In the genomic region with DNA sequence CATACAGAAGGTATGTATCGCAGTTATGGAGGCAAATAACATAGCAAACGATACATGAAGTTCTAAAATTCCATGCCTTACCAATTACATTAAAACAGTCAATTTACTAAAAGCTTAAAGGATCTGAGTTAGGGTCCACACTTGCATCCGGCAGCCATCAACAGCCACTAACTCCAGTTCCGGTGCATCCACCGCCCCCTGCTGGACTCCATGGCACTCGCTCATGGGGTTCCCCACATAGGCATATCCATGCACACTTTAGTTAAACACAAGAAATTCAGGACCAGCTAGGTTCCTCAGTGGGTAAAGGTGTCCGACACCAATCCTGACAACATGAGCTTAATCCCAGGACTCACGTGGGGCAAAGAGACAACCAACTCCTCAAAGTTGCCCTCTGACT, we compare ENCODE assay signal across 9 mouse cellular contexts. TPM values are rescaled to one million over a fixed set of nuclear protein-coding genes. Genes with fewer than 3 reads are reported as not detected.
DNase-seq lines count a peak whose midpoint lies in the region; ATAC-seq and TF ChIP-seq lines count a peak whose summit lies in the region.
"Had no signal": no experiment of that assay in that cellular context is flagged by ENCODE, and none has a peak within 500 bp of the region (broad histone marks: within the 10 kb centered on the region; RNA-seq: fewer than 3 reads in every experiment).

No protein-coding gene starts in this region.

- DNase-seq in kidney, adult 18-20 months: peak; percentile 58
- DNase-seq in CD8-positive naive resting alpha-beta T cell, adult 2 months (ENCODE audit: low read depth in 2 of 2, low spot score in 2 of 2): peak; percentile 30 to 48
- peak; percentile 82 for DNase-seq in R1 (ENCODE audit: low read depth, low spot score)
- DNase-seq in kidney, postnatal 14 days: peak; percentile 65
- peak; percentile 68 for DNase-seq in neural tube, embryonic 11.5 days (ENCODE audit: low spot score)
- DNase-seq in MN1 (ENCODE audit: low spot score): no peak

- no peaks in the 10 kb centered on the region for H3K4me1 ChIP-seq in kidney, embryonic 15.5 days
- no peaks in the 10 kb centered on the region for H3K4me1 ChIP-seq in embryonic fibroblast, embryonic 13.5 days (ENCODE audit: control insufficient read depth, insufficient read depth, low read length)
- H3K4me1 ChIP-seq in neural tube, embryonic 11.5 days (ENCODE audit: control insufficient read depth, insufficient read depth, low read length): no peaks in the 10 kb centered on the region
- H3K4me1 ChIP-seq: lung, embryonic 15.5 days had no signal

- no peak overlapping the region for H3K4me3 ChIP-seq in kidney, embryonic 15.5 days (replicated peaks)
- H3K4me3 ChIP-seq in embryonic fibroblast, embryonic 13.5 days (ENCODE audit: insufficient read depth, low read length): no peak overlapping the region
- no peak overlapping the region for H3K4me3 ChIP-seq in neural tube, embryonic 11.5 days (ENCODE audit: low read depth, low read length)
- H3K4me3 ChIP-seq: lung, embryonic 15.5 days had no signal

- ATAC-seq in kidney, embryonic 15.5 days (replicated peaks; ENCODE audit: low FRiP score): no peak
- ATAC-seq in neural tube, embryonic 11.5 days (ENCODE audit: insufficient read depth, low FRiP score, low TSS enrichment): no peak

- H3K9ac ChIP-seq in kidney, embryonic 15.5 days: no peak overlapping the region
- H3K9ac ChIP-seq in neural tube, embryonic 11.5 days (ENCODE audit: low read length): no peak overlapping the region
- H3K9ac ChIP-seq: lung, embryonic 15.5 days had no signal

- WGBS in kidney, embryonic 15.5 days: 60% methylated on average over 8 of the region's 8 CpGs
- 52% methylated on average over 8 of the region's 8 CpGs for WGBS in neural tube, embryonic 11.5 days

- H3K9me3 ChIP-seq in kidney, embryonic 15.5 days (replicated peaks): no peaks in the 10 kb centered on the region
- no peaks in the 10 kb centered on the region for H3K9me3 ChIP-seq in neural tube, embryonic 11.5 days (ENCODE audit: control insufficient read depth, low read length)
- H3K9me3 ChIP-seq: lung, embryonic 15.5 days had no signal

- no peaks in the 10 kb centered on the region for H3K27me3 ChIP-seq in kidney, embryonic 15.5 days
- peaks cover 7% of the 10 kb centered on the region; the same call in 1 of the 2 replicates for H3K27me3 ChIP-seq in neural tube, embryonic 11.5 days (ENCODE audit: control insufficient read depth, insufficient read depth, low read length)
- H3K27me3 ChIP-seq: lung, embryonic 15.5 days had no signal

- no peak overlapping the region for H3K4me2 ChIP-seq in kidney, embryonic 15.5 days
- no peak overlapping the region for H3K4me2 ChIP-seq in neural tube, embryonic 11.5 days (ENCODE audit: low read depth)
- H3K4me2 ChIP-seq: lung, embryonic 15.5 days had no signal

- TF ChIP-seq POLR2A in embryonic fibroblast, embryonic 13.5 days (IDR thresholded peaks at IDR 0.05; ENCODE audit: low read depth, low read length): no peak

- H3K27ac ChIP-seq in kidney, embryonic 15.5 days: no peak overlapping the region
- H3K27ac ChIP-seq in embryonic fibroblast, embryonic 13.5 days (ENCODE audit: insufficient read depth, low read length): no peak overlapping the region
- no peak overlapping the region for H3K27ac ChIP-seq in neural tube, embryonic 11.5 days (ENCODE audit: low read depth, low read length)
- H3K27ac ChIP-seq: lung, embryonic 15.5 days had no signal

- TF ChIP-seq CTCF in embryonic fibroblast, embryonic 13.5 days (IDR thresholded peaks at IDR 0.05; ENCODE audit: borderline replicate concordance, insufficient read depth, low read length): peak; percentile 51; the same call in 1 of the 2 replicates

- peaks cover 11% of the 10 kb centered on the region for H3K36me3 ChIP-seq in kidney, embryonic 15.5 days
- no peaks in the 10 kb centered on the region; the same call in 1 of the 2 replicates for H3K36me3 ChIP-seq in neural tube, embryonic 11.5 days (ENCODE audit: control insufficient read depth, insufficient read depth, low read length)

RNA-seq across cellular contexts. Expression of a gene that starts 9.0 kb away (rescaled TPM):
- 55.3 and 59.1 TPM in 2 replicates for polyA plus RNA-seq in kidney, embryonic 15.5 days (2015; fragmentation: Nextera tagmentation; extraction: Ambion mirVana)
- polyA plus RNA-seq in embryonic fibroblast, embryonic 13.5 days (2011; ENCODE audit: insufficient read length, low read depth, missing spikeins): 31.9 and 33.2 TPM in 2 replicates
- polyA plus RNA-seq in neural tube, embryonic 11.5 days (2014; fragmentation: Nextera tagmentation; extraction: Ambion mirVana): 61.8 and 71.0 TPM in 2 replicates

RNA-seq across cellular contexts. Expression of a gene that starts 9.0 kb away (rescaled TPM):
- polyA plus RNA-seq in kidney, embryonic 15.5 days (2015; fragmentation: Nextera tagmentation; extraction: Ambion mirVana): 71.5 and 72.6 TPM in 2 replicates
- 94.4 and 124 TPM in 2 replicates for polyA plus RNA-seq in embryonic fibroblast, embryonic 13.5 days (2011; ENCODE audit: insufficient read length, low read depth, missing spikeins)
- 68.7 and 74.6 TPM in 2 replicates for polyA plus RNA-seq in neural tube, embryonic 11.5 days (2014; fragmentation: Nextera tagmentation; extraction: Ambion mirVana)
